Mouse (Mus musculus): ENCODE data around the gene Camk1g. TPM values are rescaled to one million over a fixed set of nuclear protein-coding genes. Genes with fewer than 3 reads are reported as not detected.

Camk1g gene
- total RNA-seq, 1 experiment = not detected

DNA sequence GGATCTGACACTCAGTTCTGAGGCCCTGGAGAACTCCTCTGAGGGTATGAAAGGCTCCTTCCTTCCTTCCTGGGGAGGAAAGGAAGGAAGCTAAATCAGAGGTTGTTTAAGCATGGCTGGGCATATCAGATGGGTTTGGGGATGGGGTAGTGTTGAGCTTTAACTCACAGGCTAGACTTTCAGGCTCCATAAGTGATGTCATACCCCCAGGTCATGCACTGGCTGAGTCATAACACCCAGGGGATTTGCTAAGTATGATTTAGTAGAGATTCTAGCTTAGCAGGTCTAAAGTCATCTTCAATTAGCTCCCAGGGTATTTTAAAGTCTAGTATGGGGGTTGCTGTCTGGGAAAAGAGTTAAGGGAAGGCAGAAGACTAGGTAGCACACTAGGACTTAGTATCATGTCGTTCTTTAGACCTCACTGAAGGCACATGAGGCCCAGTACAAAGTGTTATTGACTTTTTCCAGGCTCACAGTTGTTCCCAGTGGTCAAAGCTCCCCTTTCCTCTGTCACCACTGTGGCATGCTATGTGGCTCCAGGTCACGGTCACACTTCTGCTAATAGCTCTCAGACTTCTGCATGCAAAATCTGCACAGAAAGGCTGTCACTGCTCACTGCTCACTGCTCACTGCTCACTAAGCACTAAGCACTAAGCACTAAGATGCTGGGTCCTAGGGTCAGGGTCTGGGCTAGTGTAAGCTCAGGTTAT is 28.8 kb upstream of the Camk1g start:
- H3K9ac ChIP-seq (ENCODE audit: insufficient read depth, low read depth, low read length, poor library complexity, severe bottlenecking) = no peak overlapping the region
- in situ Hi-C loops (cut with MboI; ENCODE audit: low sequenced_read_pairs in 2 of 2, unreplicated experiment in 2 of 2) = no loop called here
- H3K9me3 ChIP-seq (ENCODE audit: control insufficient read depth, insufficient read depth, low read depth, low read length) = no peaks in the 10 kb centered on the region
- no peaks in the 10 kb centered on the region for H3K36me3 ChIP-seq (ENCODE audit: control insufficient read depth, insufficient read depth, low read length, poor library complexity, severe bottlenecking)
- no peak overlapping the region for H3K4me3 ChIP-seq (ENCODE audit: insufficient read depth in 1 of 2, low read depth in 1 of 2, low read length in 2 of 2, poor library complexity in 1 of 2, severe bottlenecking in 1 of 2)
- no peaks in the 10 kb centered on the region for H3K4me1 ChIP-seq (ENCODE audit: control insufficient read depth in 2 of 2, insufficient read depth in 2 of 2, low read length in 2 of 2, poor library complexity in 1 of 2)
- no peak overlapping the region for H3K27ac ChIP-seq (ENCODE audit: insufficient read depth, low read depth, low read length, poor library complexity, severe bottlenecking)
- TF ChIP-seq HCFC1 (IDR thresholded peaks at IDR 0.05; ENCODE audit: borderline replicate concordance, insufficient read depth, low read length) (no peak), ZNF384 (IDR thresholded peaks at IDR 0.05; ENCODE audit: low read depth, low read length) (no peak), CHD2 (IDR thresholded peaks at IDR 0.05; ENCODE audit: low read depth, low read length) (no peak), ZC3H11A (IDR thresholded peaks at IDR 0.05; ENCODE audit: borderline replicate concordance, low read depth, low read length) (no peak), MAFK (IDR thresholded peaks at IDR 0.05; ENCODE audit: insufficient read depth, low read depth, low read length) (no peak)
- no peak for DNase-seq (ENCODE audit: low read depth, low spot score)

DNA sequence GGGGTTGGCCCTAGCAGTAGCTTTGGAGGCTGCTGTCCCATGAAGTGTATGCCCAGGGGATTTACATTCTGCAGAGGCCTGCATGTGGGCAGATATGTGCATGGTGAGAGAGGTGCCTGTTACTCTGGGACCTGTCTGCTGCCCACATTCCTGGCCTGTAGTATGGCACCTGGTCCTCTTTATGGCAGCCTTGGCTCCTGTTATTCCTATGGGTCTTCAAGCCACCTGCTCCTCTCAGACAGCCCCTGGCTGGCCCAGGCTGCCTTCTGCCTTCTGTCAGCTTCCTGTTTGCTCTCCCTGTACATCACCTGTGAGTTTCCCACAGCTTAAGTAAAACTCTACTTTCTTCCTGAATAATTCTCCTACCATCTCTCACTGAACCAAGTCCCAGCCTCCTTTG is 27.0 kb upstream of the Camk1g start:
- in situ Hi-C loops (cut with MboI; ENCODE audit: low sequenced_read_pairs in 2 of 2, unreplicated experiment in 2 of 2) = no loop called here
- TF ChIP-seq ZC3H11A (IDR thresholded peaks at IDR 0.05; ENCODE audit: borderline replicate concordance, low read depth, low read length) (no peak), CHD2 (IDR thresholded peaks at IDR 0.05; ENCODE audit: low read depth, low read length) (no peak), ZNF384 (IDR thresholded peaks at IDR 0.05; ENCODE audit: low read depth, low read length) (no peak)

GRCm38 (mm10) chr1:193392266-193392665 is 22.2 kb upstream of the Camk1g start:
- Histone ChIP-seq H3K4me3 (ENCODE audit: insufficient read depth in 1 of 2, low read depth in 1 of 2, low read length in 2 of 2, poor library complexity in 1 of 2, severe bottlenecking in 1 of 2) (no peak overlapping the region), H3K4me1 (ENCODE audit: control insufficient read depth in 2 of 2, insufficient read depth in 2 of 2, low read length in 2 of 2, poor library complexity in 1 of 2) (no peaks in the 10 kb centered on the region), H3K36me3 (ENCODE audit: control insufficient read depth, insufficient read depth, low read length, poor library complexity, severe bottlenecking) (no peaks in the 10 kb centered on the region), H3K27ac (ENCODE audit: insufficient read depth, low read depth, low read length, poor library complexity, severe bottlenecking) (no peak overlapping the region), H3K9ac (ENCODE audit: insufficient read depth, low read depth, low read length, poor library complexity, severe bottlenecking) (no peak overlapping the region), H3K9me3 (ENCODE audit: control insufficient read depth, insufficient read depth, low read depth, low read length) (no peaks in the 10 kb centered on the region)
- no peak for TF ChIP-seq ZNF384 (IDR thresholded peaks at IDR 0.05; ENCODE audit: low read depth, low read length)
- no peak for TF ChIP-seq HCFC1 (IDR thresholded peaks at IDR 0.05; ENCODE audit: borderline replicate concordance, insufficient read depth, low read length)
- TF ChIP-seq ZC3H11A (IDR thresholded peaks at IDR 0.05; ENCODE audit: borderline replicate concordance, low read depth, low read length) = no peak
- no peak for TF ChIP-seq CHD2 (IDR thresholded peaks at IDR 0.05; ENCODE audit: low read depth, low read length)
- TF ChIP-seq MAFK (IDR thresholded peaks at IDR 0.05; ENCODE audit: insufficient read depth, low read depth, low read length) = no peak
- no peak for DNase-seq (ENCODE audit: low read depth, low spot score)
- in situ Hi-C loops (cut with MboI; ENCODE audit: low sequenced_read_pairs in 2 of 2, unreplicated experiment in 2 of 2) = no loop called here

More for the DNA sequence above, 27.0 kb upstream of the Camk1g start:
- Histone ChIP-seq H3K4me3 (ENCODE audit: insufficient read depth in 1 of 2, low read depth in 1 of 2, low read length in 2 of 2, poor library complexity in 1 of 2, severe bottlenecking in 1 of 2) (no peak overlapping the region), H3K9me3 (ENCODE audit: control insufficient read depth, insufficient read depth, low read depth, low read length) (no peaks in the 10 kb centered on the region), H3K27ac (ENCODE audit: insufficient read depth, low read depth, low read length, poor library complexity, severe bottlenecking) (no peak overlapping the region), H3K36me3 (ENCODE audit: control insufficient read depth, insufficient read depth, low read length, poor library complexity, severe bottlenecking) (no peaks in the 10 kb centered on the region), H3K9ac (ENCODE audit: insufficient read depth, low read depth, low read length, poor library complexity, severe bottlenecking) (no peak overlapping the region), H3K4me1 (ENCODE audit: control insufficient read depth in 2 of 2, insufficient read depth in 2 of 2, low read length in 2 of 2, poor library complexity in 1 of 2) (no peaks in the 10 kb centered on the region)
- DNase-seq (ENCODE audit: low read depth, low spot score) = no peak

DNA sequence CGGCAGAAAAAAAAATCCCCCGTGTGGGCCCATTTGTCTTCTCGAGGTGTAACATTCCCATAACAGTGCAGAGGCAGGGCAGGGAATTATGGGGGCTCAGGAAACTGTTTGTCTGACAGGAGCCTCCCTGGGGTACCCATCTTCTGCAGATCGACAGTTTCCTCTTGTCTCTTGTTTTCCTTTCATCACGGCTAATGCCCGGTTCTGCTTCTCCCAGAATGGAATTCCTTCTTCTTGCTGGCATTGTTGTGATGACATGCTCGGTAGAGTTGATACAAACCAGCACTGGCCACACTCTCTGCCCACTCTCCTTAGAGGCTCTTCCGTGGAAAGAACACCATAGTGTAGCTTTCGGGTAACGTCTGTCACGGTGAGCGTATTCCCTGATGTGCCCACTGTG is 19.9 kb upstream of the Camk1g start:
- DNase-seq (ENCODE audit: low read depth, low spot score) = no peak
- H3K36me3 ChIP-seq (ENCODE audit: control insufficient read depth, insufficient read depth, low read length, poor library complexity, severe bottlenecking) = no peaks in the 10 kb centered on the region
- H3K4me1 ChIP-seq (ENCODE audit: control insufficient read depth in 2 of 2, insufficient read depth in 2 of 2, low read length in 2 of 2, poor library complexity in 1 of 2) = no peaks in the 10 kb centered on the region
- no peak overlapping the region for H3K4me3 ChIP-seq (ENCODE audit: insufficient read depth in 1 of 2, low read depth in 1 of 2, low read length in 2 of 2, poor library complexity in 1 of 2, severe bottlenecking in 1 of 2)
- no peak for TF ChIP-seq ZNF384 (IDR thresholded peaks at IDR 0.05; ENCODE audit: low read depth, low read length)
- no peak for TF ChIP-seq ZC3H11A (IDR thresholded peaks at IDR 0.05; ENCODE audit: borderline replicate concordance, low read depth, low read length)
- TF ChIP-seq MAFK (IDR thresholded peaks at IDR 0.05; ENCODE audit: insufficient read depth, low read depth, low read length) = no peak
- no peak for TF ChIP-seq CHD2 (IDR thresholded peaks at IDR 0.05; ENCODE audit: low read depth, low read length)
- no peak for TF ChIP-seq HCFC1 (IDR thresholded peaks at IDR 0.05; ENCODE audit: borderline replicate concordance, insufficient read depth, low read length)
- in situ Hi-C loops (cut with MboI; ENCODE audit: low sequenced_read_pairs in 2 of 2, unreplicated experiment in 2 of 2) = no loop called here
- H3K9me3 ChIP-seq (ENCODE audit: control insufficient read depth, insufficient read depth, low read depth, low read length) = no peaks in the 10 kb centered on the region
- no peak overlapping the region for H3K27ac ChIP-seq (ENCODE audit: insufficient read depth, low read depth, low read length, poor library complexity, severe bottlenecking)
- H3K9ac ChIP-seq (ENCODE audit: insufficient read depth, low read depth, low read length, poor library complexity, severe bottlenecking) = no peak overlapping the region

DNA sequence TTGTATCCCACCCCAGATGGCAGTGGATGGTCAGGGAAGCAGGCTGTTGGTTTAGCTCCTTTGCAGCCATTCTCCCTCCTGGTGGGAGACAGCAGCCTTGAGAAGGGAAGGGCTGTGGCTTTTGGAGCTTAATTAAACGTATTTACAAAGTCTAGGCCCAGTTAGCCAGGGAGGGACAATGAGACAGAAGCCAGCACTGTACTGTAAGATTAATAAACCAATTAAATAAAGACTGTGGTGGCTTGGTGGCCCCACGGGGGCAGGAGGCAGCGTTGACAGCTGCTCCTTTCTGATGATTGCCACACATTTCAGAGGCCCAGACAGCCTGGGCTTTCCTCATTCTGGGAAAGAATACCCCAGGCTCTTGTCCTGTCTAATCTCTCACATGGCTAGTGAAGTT is 19.4 kb upstream of the Camk1g start:
- H3K27ac ChIP-seq (ENCODE audit: insufficient read depth, low read depth, low read length, poor library complexity, severe bottlenecking) = no peak overlapping the region
- H3K9ac ChIP-seq (ENCODE audit: insufficient read depth, low read depth, low read length, poor library complexity, severe bottlenecking) = no peak overlapping the region
- no peak for DNase-seq (ENCODE audit: low read depth, low spot score)

More for the DNA sequence above, 19.4 kb upstream of the Camk1g start:
- Histone ChIP-seq H3K9me3 (ENCODE audit: control insufficient read depth, insufficient read depth, low read depth, low read length) (no peaks in the 10 kb centered on the region), H3K36me3 (ENCODE audit: control insufficient read depth, insufficient read depth, low read length, poor library complexity, severe bottlenecking) (no peaks in the 10 kb centered on the region), H3K4me3 (ENCODE audit: insufficient read depth in 1 of 2, low read depth in 1 of 2, low read length in 2 of 2, poor library complexity in 1 of 2, severe bottlenecking in 1 of 2) (no peak overlapping the region), H3K4me1 (ENCODE audit: control insufficient read depth in 2 of 2, insufficient read depth in 2 of 2, low read length in 2 of 2, poor library complexity in 1 of 2) (no peaks in the 10 kb centered on the region)
- in situ Hi-C loops (cut with MboI; ENCODE audit: low sequenced_read_pairs in 2 of 2, unreplicated experiment in 2 of 2) = no loop called here
- TF ChIP-seq MAFK (IDR thresholded peaks at IDR 0.05; ENCODE audit: insufficient read depth, low read depth, low read length) = no peak
- no peak for TF ChIP-seq ZC3H11A (IDR thresholded peaks at IDR 0.05; ENCODE audit: borderline replicate concordance, low read depth, low read length)
- TF ChIP-seq ZNF384 (IDR thresholded peaks at IDR 0.05; ENCODE audit: low read depth, low read length) = no peak
- TF ChIP-seq HCFC1 (IDR thresholded peaks at IDR 0.05; ENCODE audit: borderline replicate concordance, insufficient read depth, low read length) = no peak
- TF ChIP-seq CHD2 (IDR thresholded peaks at IDR 0.05; ENCODE audit: low read depth, low read length) = no peak

Data from ES-E14 (cell line).